Mouse (Mus musculus) midbrain, embryonic 13.5 days (tissue): ENCODE measurements around the gene Mrpl54. TPM values are rescaled to one million over a fixed set of nuclear protein-coding genes. Genes with fewer than 3 reads are reported as not detected.

Experiments
- ATAC-seq: fragments of 200-750 bp; cut with Nextera tagmentation; 2 replicates; pipeline ENCODE4 v1.8.0; 2017; ENCODE audit warnings: mild to moderate bottlenecking, moderate TSS enrichment, moderate library complexity
- H3K27ac ChIP-seq: fragments of 300-500 bp; sonication (generic); 2 replicates; pipeline ENCODE4 v1.5.1; 2015; ENCODE audit warnings: inconsistent platforms, mild to moderate bottlenecking, moderate library complexity
- H3K27me3 ChIP-seq: fragments of 300-500 bp; sonication (generic); 2 replicates; pipeline ENCODE4 v1.6.1; 2015; ENCODE audit warnings: mild to moderate bottlenecking, inconsistent platforms
- H3K36me3 ChIP-seq: fragments of 300-500 bp; sonication (generic); 2 replicates; pipeline ENCODE4 v1.6.1; 2015; ENCODE audit warnings: mild to moderate bottlenecking, inconsistent platforms
- H3K4me1 ChIP-seq: fragments of 300-500 bp; sonication (generic); replicated peaks from 2 replicates; pipeline ENCODE4 v1.6.1; 2015; ENCODE audit warnings: inconsistent platforms
- H3K4me2 ChIP-seq: fragments of 300-500 bp; sonication (generic); replicated peaks from 2 replicates; pipeline ENCODE4 v1.6.1; 2015; ENCODE audit warnings: moderate library complexity, mild to moderate bottlenecking, inconsistent platforms
- H3K4me3 ChIP-seq: fragments of 300-500 bp; sonication (generic); replicated peaks from 2 replicates; pipeline ENCODE4 v1.5.1; 2015; ENCODE audit warnings: mild to moderate bottlenecking, inconsistent platforms
- H3K9ac ChIP-seq: fragments of 300-500 bp; sonication (generic); replicated peaks from 2 replicates; pipeline ENCODE4 v1.6.1; 2015; ENCODE audit warnings: mild to moderate bottlenecking, inconsistent platforms
- H3K9me3 ChIP-seq: fragments of 300-500 bp; sonication (generic); 2 replicates; pipeline ENCODE4 v1.6.1; 2016; ENCODE audit warnings: mild to moderate bottlenecking, inconsistent platforms
- WGBS: fragments of 180-500 bp; shearing (Covaris S2); methylation state at CpG from one replicate; pipeline ENCODE4 v1.1.7; 2015; 5-methylcytosine and 5-hydroxymethylcytosine counted together
- polyA plus RNA-seq: library from polyadenylated mRNA; unstranded; fragments of >200 nt; fragmentation: Nextera tagmentation; extraction: Ambion mirVana; gene quantifications from 2 replicates; pipeline ENCODE4 v1.2.1, GENCODE M21; 2015

Mrpl54 gene
- polyA plus RNA-seq, 1 experiment from 2014 or later = 138 TPM

GRCm38 (mm10) chr10:81302781-81303218 lies 36.1 kb upstream of the Mrpl54 start:
- Histone ChIP-seq H3K36me3 (peaks cover 23% of the 10 kb centered on the region), H3K27ac (0 out of 2 replicates have a peak overlapping the region, but pooled peaks have one; percentile 19), H3K4me3 (no peak overlapping the region), H3K4me1 (peaks cover 39% of the 10 kb centered on the region), H3K9me3 (no peaks in the 10 kb centered on the region), H3K27me3 (no peaks in the 10 kb centered on the region), H3K4me2 (no peak overlapping the region), H3K9ac (no peak overlapping the region)
- 77% methylated on average over 14 of the region's 14 CpGs for WGBS
- no peak for ATAC-seq

GRCm38 (mm10) chr10:81302288-81302687 lies 35.6 kb upstream of the Mrpl54 start:
- Histone ChIP-seq H3K4me3 (no peak overlapping the region), H3K4me2 (no peak overlapping the region), H3K27ac (0 out of 2 replicates have a peak overlapping the region, but pooled peaks have one; percentile 19), H3K36me3 (peaks cover 18% of the 10 kb centered on the region), H3K27me3 (no peaks in the 10 kb centered on the region), H3K4me1 (peaks cover 39% of the 10 kb centered on the region), H3K9ac (no peak overlapping the region), H3K9me3 (no peaks in the 10 kb centered on the region)
- ATAC-seq = no peak
- 66% methylated on average over 4 of the region's 4 CpGs for WGBS

DNA sequence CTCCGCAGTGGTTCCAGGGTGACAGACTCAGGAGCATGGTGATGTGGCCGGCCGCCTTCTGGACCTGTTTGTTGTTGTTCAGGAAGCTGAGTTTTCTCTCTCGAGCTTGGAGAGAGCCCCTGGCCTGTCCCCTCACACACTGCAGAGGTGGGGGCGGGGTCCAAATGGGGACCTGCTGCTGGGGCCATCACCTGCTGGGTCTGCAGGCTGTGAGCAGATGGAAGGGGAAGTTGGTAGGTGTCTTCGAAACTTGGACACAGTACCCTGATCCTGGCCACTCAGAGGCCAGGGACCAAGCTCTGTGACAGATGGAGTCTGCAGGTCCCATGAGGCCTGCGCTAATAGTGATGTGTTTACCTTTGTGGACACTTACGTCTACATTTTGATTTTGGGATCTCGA lies 34.6 kb upstream of the Mrpl54 start:
- no peak for ATAC-seq
- no peak overlapping the region for H3K4me2 ChIP-seq
- H3K4me3 ChIP-seq = no peak overlapping the region
- no peaks in the 10 kb centered on the region for H3K9me3 ChIP-seq
- 87% methylated on average over 9 of the region's 9 CpGs for WGBS
- no peak overlapping the region for H3K27ac ChIP-seq
- peaks cover 12% of the 10 kb centered on the region for H3K36me3 ChIP-seq
- peaks cover 42% of the 10 kb centered on the region for H3K4me1 ChIP-seq
- H3K27me3 ChIP-seq = no peaks in the 10 kb centered on the region
- no peak overlapping the region for H3K9ac ChIP-seq

DNA sequence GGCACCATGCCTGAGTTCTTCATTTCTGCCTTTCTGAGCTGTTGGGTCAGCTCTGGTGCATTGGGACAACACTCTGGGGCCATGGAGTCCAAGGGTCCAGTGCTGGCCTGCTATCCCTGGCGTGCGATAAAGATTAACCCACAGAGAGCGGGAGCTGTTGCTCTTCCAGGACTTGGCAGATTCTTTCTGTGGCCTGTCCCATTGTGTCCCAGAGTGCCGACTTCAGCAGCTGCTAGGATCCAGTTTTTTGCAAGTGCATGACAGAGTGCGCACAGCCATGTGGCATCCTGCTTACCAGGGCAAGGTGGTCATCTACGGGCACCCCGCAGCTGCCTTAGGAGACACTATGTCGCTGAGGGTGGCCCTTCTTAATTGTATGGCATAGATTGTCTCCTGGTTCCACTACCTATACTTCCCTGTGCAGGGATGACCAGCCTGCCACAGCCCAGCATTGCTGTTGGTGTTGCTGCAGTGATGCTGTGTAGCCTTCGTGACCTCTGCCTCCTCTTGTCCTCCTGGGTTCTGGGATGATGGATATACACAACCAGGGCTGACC lies 33.7 kb upstream of the Mrpl54 start:
- Histone ChIP-seq H3K9ac (0 out of 2 replicates have a peak overlapping the region, but pooled peaks have one; percentile 19), H3K36me3 (peaks cover 5% of the 10 kb centered on the region), H3K9me3 (no peaks in the 10 kb centered on the region), H3K4me1 (peaks cover 51% of the 10 kb centered on the region), H3K4me2 (no peak overlapping the region), H3K27ac (no peak overlapping the region), H3K4me3 (no peak overlapping the region), H3K27me3 (no peaks in the 10 kb centered on the region)
- no peak for ATAC-seq
- whole genome bisulfite sequencing = 87% methylated on average over 9 of the region's 9 CpGs

DNA sequence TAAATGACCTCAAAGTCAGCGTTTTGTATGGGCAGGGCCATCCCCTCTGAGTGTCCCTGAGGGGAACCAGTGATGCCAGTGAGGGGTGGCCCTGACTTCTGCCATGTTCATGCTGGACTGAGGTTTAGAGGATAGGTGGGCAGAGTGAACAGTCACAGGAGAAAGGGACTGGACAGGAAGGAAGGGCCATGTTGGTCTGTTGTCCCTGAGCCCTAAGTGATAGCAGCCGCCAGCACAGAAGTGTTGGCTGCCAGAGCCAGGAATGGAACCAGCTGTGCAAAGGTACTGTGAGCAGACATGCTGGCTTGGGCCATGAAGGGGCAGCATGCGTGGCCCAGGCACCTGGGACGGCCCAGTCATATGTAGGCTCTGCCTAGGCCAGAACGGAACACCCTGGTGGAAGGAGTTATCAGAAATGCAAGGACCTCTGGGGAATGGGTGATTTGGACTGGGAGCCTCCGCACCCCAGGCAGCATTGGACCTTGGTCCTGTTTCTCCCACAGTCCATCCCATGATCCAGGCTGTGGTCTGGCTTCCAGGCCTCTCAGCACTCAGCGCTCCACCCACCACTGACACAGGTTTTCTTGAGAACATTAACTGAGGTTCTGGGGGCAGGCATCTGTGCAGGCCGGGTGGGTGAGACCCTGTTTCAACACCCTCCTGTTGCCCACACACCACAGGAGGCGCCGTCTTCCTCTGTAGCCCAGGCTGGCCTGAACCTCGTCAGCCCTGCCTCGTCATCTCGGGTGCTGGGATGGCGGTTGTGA lies 33.0 kb upstream of the Mrpl54 start:
- Histone ChIP-seq H3K27ac (no peak overlapping the region), H3K4me2 (no peak overlapping the region), H3K9me3 (no peaks in the 10 kb centered on the region), H3K4me3 (no peak overlapping the region), H3K27me3 (no peaks in the 10 kb centered on the region), H3K36me3 (peaks cover 5% of the 10 kb centered on the region), H3K4me1 (peaks cover 58% of the 10 kb centered on the region), H3K9ac (0 out of 2 replicates have a peak overlapping the region, but pooled peaks have one; percentile 30)
- ATAC-seq = no peak
- 94% methylated on average over 14 of the region's 14 CpGs for WGBS

- H3K9ac ChIP-seq = no peak overlapping the region
- H3K36me3 ChIP-seq = peaks cover 5% of the 10 kb centered on the region
- H3K9me3 ChIP-seq = no peaks in the 10 kb centered on the region
- no peaks in the 10 kb centered on the region for H3K27me3 ChIP-seq
- no peak overlapping the region for H3K27ac ChIP-seq
- peaks cover 61% of the 10 kb centered on the region for H3K4me1 ChIP-seq
- no peak overlapping the region for H3K4me2 ChIP-seq
- H3K4me3 ChIP-seq = no peak overlapping the region
- ATAC-seq = no peak
- 95% methylated on average over 17 of the region's 17 CpGs for WGBS
These were observed 31.8 kb upstream of the Mrpl54 start for GRCm38 (mm10) chr10:81298369-81299100.

DNA sequence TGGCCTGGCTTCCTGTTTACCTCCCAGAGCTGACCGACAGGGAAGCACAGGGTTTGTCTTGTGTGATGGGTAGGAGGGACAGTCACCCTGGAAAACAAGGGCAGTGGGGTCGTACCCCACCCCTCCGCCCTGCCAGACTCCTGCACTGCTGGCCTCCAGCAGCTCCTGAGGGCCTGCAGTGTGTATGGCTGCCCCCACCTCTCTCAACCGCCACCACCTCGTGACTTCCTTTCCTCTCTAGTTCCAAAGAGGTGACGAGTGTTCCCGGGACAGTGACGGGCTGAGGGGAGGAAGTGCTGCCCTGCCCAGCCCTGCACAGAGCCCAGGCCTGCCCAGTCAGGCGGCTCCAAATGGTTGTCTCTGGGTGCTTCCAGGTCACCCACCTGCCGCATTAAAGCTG lies 31.1 kb upstream of the Mrpl54 start:
- Histone ChIP-seq H3K4me1 (peaks cover 55% of the 10 kb centered on the region), H3K36me3 (peaks cover 5% of the 10 kb centered on the region), H3K4me2 (no peak overlapping the region), H3K4me3 (no peak overlapping the region), H3K9me3 (no peaks in the 10 kb centered on the region), H3K27me3 (no peaks in the 10 kb centered on the region), H3K9ac (no peak overlapping the region), H3K27ac (no peak overlapping the region)
- WGBS = 77% methylated on average over 10 of the region's 10 CpGs
- ATAC-seq = no peak

- H3K9me3 ChIP-seq = no peaks in the 10 kb centered on the region
- H3K36me3 ChIP-seq = peaks cover 5% of the 10 kb centered on the region
- no peaks in the 10 kb centered on the region for H3K27me3 ChIP-seq
- ATAC-seq = no peak
- no peak overlapping the region for H3K4me2 ChIP-seq
- no peak overlapping the region for H3K27ac ChIP-seq
- H3K4me3 ChIP-seq = no peak overlapping the region
- H3K9ac ChIP-seq = no peak overlapping the region
- WGBS = 87% methylated on average over 6 of the region's 6 CpGs
- H3K4me1 ChIP-seq = peaks cover 49% of the 10 kb centered on the region
These were observed 30.5 kb upstream of the Mrpl54 start for GRCm38 (mm10) chr10:81297246-81297645.

DNA sequence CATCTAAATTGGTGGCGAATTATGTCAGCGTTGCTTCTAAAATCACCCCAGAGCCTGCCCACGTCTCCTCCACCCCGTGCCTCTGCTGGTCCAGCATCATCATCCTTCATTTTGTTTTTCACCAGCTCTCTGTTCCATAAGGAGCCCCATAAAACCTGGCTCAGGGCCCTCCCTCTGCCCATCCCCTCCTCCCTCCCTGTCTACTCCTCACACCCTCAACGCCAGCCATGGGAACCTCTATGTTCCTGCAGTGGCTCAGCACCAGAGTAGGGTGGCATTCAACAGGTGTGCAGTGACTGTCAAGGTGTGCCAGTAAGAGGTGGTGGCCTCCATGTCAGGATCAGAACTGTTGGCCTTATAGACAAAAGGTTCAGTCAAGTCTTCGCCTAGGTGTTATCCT lies 28.5 kb upstream of the Mrpl54 start:
- Histone ChIP-seq H3K4me1 (peaks cover 44% of the 10 kb centered on the region), H3K36me3 (peaks cover 5% of the 10 kb centered on the region; the same call in 1 of the 2 replicates), H3K9ac (no peak overlapping the region)

GRCm38 (mm10) chr10:81294442-81294841 lies 27.7 kb upstream of the Mrpl54 start:
- peak overlapping the region; percentile 93 for H3K4me2 ChIP-seq
- H3K9ac ChIP-seq = peak overlapping the region; percentile 93
- no peak overlapping the region for H3K27ac ChIP-seq
- no peaks in the 10 kb centered on the region for H3K9me3 ChIP-seq
- peaks cover 5% of the 10 kb centered on the region; the same call in 1 of the 2 replicates for H3K36me3 ChIP-seq
- peaks cover 42% of the 10 kb centered on the region for H3K4me1 ChIP-seq
- ATAC-seq = no peak
- peaks cover 22% of the 10 kb centered on the region for H3K27me3 ChIP-seq
- WGBS = 66% methylated on average over 8 of the region's 8 CpGs
- peak overlapping the region; percentile 87 for H3K4me3 ChIP-seq

More for the DNA sequence above, 28.5 kb upstream of the Mrpl54 start:
- Histone ChIP-seq H3K4me3 (0 out of 2 replicates have a peak overlapping the region, but pooled peaks have one; percentile 2), H3K27me3 (peaks cover 14% of the 10 kb centered on the region), H3K9me3 (no peaks in the 10 kb centered on the region), H3K4me2 (0 out of 2 replicates have a peak overlapping the region, but pooled peaks have one; percentile 93), H3K27ac (no peak overlapping the region)
- WGBS = 90% methylated on average over 6 of the region's 6 CpGs
- no peak for ATAC-seq

GRCm38 (mm10) chr10:81293334-81294030 lies 26.7 kb upstream of the Mrpl54 start:
- Histone ChIP-seq H3K9ac (peak overlapping the region; percentile 93), H3K27ac (peak overlapping the region; percentile 91), H3K36me3 (peaks cover 5% of the 10 kb centered on the region; the same call in 1 of the 2 replicates), H3K9me3 (no peaks in the 10 kb centered on the region), H3K27me3 (peaks cover 23% of the 10 kb centered on the region), H3K4me1 (peaks cover 42% of the 10 kb centered on the region), H3K4me2 (peak overlapping the region; percentile 93), H3K4me3 (peak overlapping the region; percentile 87)
- WGBS = 4% methylated on average over 24 of the region's 25 CpGs
- no peak; the same call in 1 of the 2 replicates for ATAC-seq
